Comparison of ENCODE assay signal across 19 mouse cellular contexts in the genomic region with DNA sequence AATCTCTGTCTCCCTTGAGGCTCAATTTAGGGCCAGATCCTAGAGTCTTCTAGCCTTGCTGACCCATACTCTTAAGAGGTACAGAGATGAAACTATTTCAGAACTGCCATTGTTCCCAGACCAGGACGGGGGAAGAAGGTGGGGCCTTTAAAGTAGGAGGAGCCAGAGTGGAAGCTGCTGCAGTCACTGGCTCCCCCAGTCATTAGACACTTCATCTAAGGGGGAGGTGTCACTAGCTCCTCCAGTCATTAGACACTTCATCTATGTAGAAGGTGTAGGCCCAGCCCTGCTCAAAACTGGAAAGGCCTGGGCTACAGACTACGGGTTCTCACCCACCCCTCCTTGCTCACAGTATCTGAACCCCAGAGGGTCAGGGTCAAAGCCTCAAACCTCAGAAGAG. TPM values are rescaled to one million over a fixed set of nuclear protein-coding genes. Genes with fewer than 3 reads are reported as not detected.
DNase-seq lines count a peak whose midpoint lies in the region; ATAC-seq and TF ChIP-seq lines count a peak whose summit lies in the region.
"Had no signal": no experiment of that assay in that cellular context is flagged by ENCODE, and none has a peak within 500 bp of the region (broad histone marks: within the 10 kb centered on the region; RNA-seq: fewer than 3 reads in every experiment).

No protein-coding gene starts in this region.

- intact Hi-C loops in left cerebral cortex, postnatal 36 days (cut with DNase I) = loop anchor here (10.0 kb wide), 1 partner anchor 602 kb away; a partner anchor contains a TSS

- no peak for TF ChIP-seq CTCF in E14TG2a.4 (conservative IDR thresholded peaks at IDR 0.05; ENCODE audit: low read length)

- DNase-seq in CD4-positive helper T cell, adult 2 months (ENCODE audit: low read depth, low spot score) = peak; percentile 57
- DNase-seq in left cerebral cortex, postnatal 36 days (ENCODE audit: low spot score in 2 of 2) = no peak
- DNase-seq in hindbrain, embryonic 11.5 days (ENCODE audit: low spot score) = no peak
- no peak for DNase-seq in cerebellum, postnatal 14 days
- DNase-seq: adrenal gland, postnatal 10 days; cerebellum, adult 9-10 months; forebrain, postnatal 0 days; heart, postnatal 4 days; kidney, postnatal 25 days; lung, embryonic 14.5 days; spleen, adult 18-20 months; thymus, postnatal 4 days had no signal

- no peaks in the 10 kb centered on the region for H3K9me3 ChIP-seq in E14TG2a.4 (ENCODE audit: low read length)
- H3K9me3 ChIP-seq in hindbrain, embryonic 11.5 days (ENCODE audit: control insufficient read depth, low read length) = no peaks in the 10 kb centered on the region
- no peaks in the 10 kb centered on the region for H3K9me3 ChIP-seq in forebrain, embryonic 15.5 days
- H3K9me3 ChIP-seq: limb, embryonic 10.5 days; neural tube, embryonic 15.5 days had no signal

- peaks cover 71% of the 10 kb centered on the region for H3K4me1 ChIP-seq in E14TG2a.4 (replicated peaks; ENCODE audit: low read depth, low read length)
- H3K4me1 ChIP-seq in hindbrain, embryonic 11.5 days (replicated peaks; ENCODE audit: control insufficient read depth, insufficient read depth, low read length) = peaks cover 3% of the 10 kb centered on the region; the same call in 1 of the 2 replicates
- H3K4me1 ChIP-seq in forebrain, embryonic 15.5 days = peaks cover 12% of the 10 kb centered on the region

- peak overlapping the region; percentile 87; the same call in 1 of the 2 replicates for H3K4me3 ChIP-seq in E14TG2a.4 (replicated peaks; ENCODE audit: low read length)
- H3K4me3 ChIP-seq in hindbrain, embryonic 11.5 days (ENCODE audit: low read depth, low read length) = no peak overlapping the region
- no peak overlapping the region for H3K4me3 ChIP-seq in forebrain, embryonic 15.5 days
- H3K4me3 ChIP-seq: limb, embryonic 10.5 days; neural tube, embryonic 15.5 days had no signal

- peak; percentile 31 for ATAC-seq in granulocyte monocyte progenitor cell, adult 5-6 weeks (replicated peaks; ENCODE audit: poor library complexity, severe bottlenecking)
- peak; percentile 38 for ATAC-seq in megakaryocyte, adult 5-6 weeks (ENCODE audit: poor library complexity, severe bottlenecking)
- ATAC-seq in hindbrain, embryonic 11.5 days (ENCODE audit: low FRiP score) = no peak
- ATAC-seq in forebrain, embryonic 15.5 days (replicated peaks) = no peak
- ATAC-seq: forebrain, postnatal 0 days had no signal

- no peak overlapping the region for H3K27ac ChIP-seq in hindbrain, embryonic 11.5 days (ENCODE audit: low read depth, low read length)
- no peak overlapping the region for H3K27ac ChIP-seq in forebrain, embryonic 15.5 days (replicated peaks)
- H3K27ac ChIP-seq: limb, embryonic 10.5 days; neural tube, embryonic 15.5 days had no signal

- peaks cover 31% of the 10 kb centered on the region for H3K36me3 ChIP-seq in E14TG2a.4 (ENCODE audit: insufficient read depth, low read length)
- H3K36me3 ChIP-seq in hindbrain, embryonic 11.5 days (ENCODE audit: control insufficient read depth, insufficient read depth, low read length) = no peaks in the 10 kb centered on the region
- no peaks in the 10 kb centered on the region for H3K36me3 ChIP-seq in forebrain, embryonic 15.5 days
- H3K36me3 ChIP-seq: limb, embryonic 10.5 days; neural tube, embryonic 15.5 days had no signal

- WGBS in hindbrain, embryonic 11.5 days = 72% methylated on average over 2 of the region's 2 CpGs
- 83% methylated on average over 2 of the region's 2 CpGs for WGBS in forebrain, embryonic 15.5 days

- H3K9ac ChIP-seq in hindbrain, embryonic 11.5 days (ENCODE audit: low read depth, low read length) = no peak overlapping the region
- H3K9ac ChIP-seq in forebrain, embryonic 15.5 days (replicated peaks) = no peak overlapping the region
- H3K9ac ChIP-seq: forebrain, postnatal 0 days; lung, embryonic 14.5 days; neural tube, embryonic 15.5 days had no signal

- H3K27me3 ChIP-seq in E14TG2a.4 (ENCODE audit: insufficient read depth, low read length) = no peaks in the 10 kb centered on the region
- peaks cover 4% of the 10 kb centered on the region; the same call in 1 of the 2 replicates for H3K27me3 ChIP-seq in hindbrain, embryonic 11.5 days (ENCODE audit: control insufficient read depth, insufficient read depth, low read length)
- no peaks in the 10 kb centered on the region for H3K27me3 ChIP-seq in forebrain, embryonic 15.5 days

- H3K4me2 ChIP-seq in hindbrain, embryonic 11.5 days (replicated peaks; ENCODE audit: low read depth, low read length) = no peak overlapping the region
- H3K4me2 ChIP-seq in forebrain, embryonic 15.5 days (replicated peaks) = no peak overlapping the region
- H3K4me2 ChIP-seq: lung, embryonic 14.5 days; midbrain, embryonic 11.5 days; neural tube, embryonic 15.5 days had no signal

RNA-seq across cellular contexts. Expression of a gene that starts 2.4 kb away (rescaled TPM):
- total RNA-seq in granulocyte monocyte progenitor cell, adult 5-6 weeks (2014; fragmentation: Nextera tagmentation) = 186 and 231 TPM in 2 replicates
- total RNA-seq in granulocyte monocyte progenitor cell, adult 5-6 weeks (2017) = 191 and 207 TPM in 2 replicates
- total RNA-seq in megakaryocyte, adult 5-6 weeks (2015) = 98.6 and 105 TPM in 2 replicates
- 156 and 174 TPM in 2 replicates for total RNA-seq in megakaryocyte, adult 5-6 weeks (2017)
- total RNA-seq in left cerebral cortex, postnatal 36 days (2021) = 1 to 10 TPM; 2.9 to 4.5 TPM
- polyA plus RNA-seq in hindbrain, embryonic 11.5 days (2014; fragmentation: Nextera tagmentation; extraction: Ambion mirVana) = 2.6 and 3.4 TPM in 2 replicates
- polyA plus RNA-seq in forebrain, embryonic 15.5 days (2015; fragmentation: Nextera tagmentation; extraction: Ambion mirVana) = 1.4 and 1.8 TPM in 2 replicates

RNA-seq across cellular contexts. Expression of a gene that starts 8.5 kb away (rescaled TPM):
- total RNA-seq in granulocyte monocyte progenitor cell, adult 5-6 weeks (2014; fragmentation: Nextera tagmentation) = 0.24 and 18.2 TPM in 2 replicates
- 0.09 and 0.36 TPM in 2 replicates for total RNA-seq in granulocyte monocyte progenitor cell, adult 5-6 weeks (2017)
- total RNA-seq in megakaryocyte, adult 5-6 weeks (2015) = 1.7 and 5.3 TPM in 2 replicates
- total RNA-seq in megakaryocyte, adult 5-6 weeks (2017) = 0.40 and 0.45 TPM in 2 replicates
- 10 to 100 TPM in 1 of 2 experiments, 1 to 10 TPM in 1; 4.8 to 11.0 TPM for total RNA-seq in left cerebral cortex, postnatal 36 days (2021)
- 2.8 and 6.5 TPM in 2 replicates for polyA plus RNA-seq in hindbrain, embryonic 11.5 days (2014; fragmentation: Nextera tagmentation; extraction: Ambion mirVana)
- polyA plus RNA-seq in forebrain, embryonic 15.5 days (2015; fragmentation: Nextera tagmentation; extraction: Ambion mirVana) = 9.5 and 11.5 TPM in 2 replicates

RNA-seq across cellular contexts. Expression of a gene that starts 50.9 kb away (rescaled TPM):
- total RNA-seq in granulocyte monocyte progenitor cell, adult 5-6 weeks (2014; fragmentation: Nextera tagmentation) = 12.0 and 32.9 TPM in 2 replicates
- total RNA-seq in granulocyte monocyte progenitor cell, adult 5-6 weeks (2017) = 6.0 and 11.3 TPM in 2 replicates
- total RNA-seq in megakaryocyte, adult 5-6 weeks (2015) = 4.1 and 6.4 TPM in 2 replicates
- total RNA-seq in megakaryocyte, adult 5-6 weeks (2017) = 5.0 and 8.0 TPM in 2 replicates
- total RNA-seq in left cerebral cortex, postnatal 36 days (2021) = 10 to 100 TPM; 13.3 to 18.0 TPM
- 9.7 and 10.8 TPM in 2 replicates for polyA plus RNA-seq in hindbrain, embryonic 11.5 days (2014; fragmentation: Nextera tagmentation; extraction: Ambion mirVana)
- 14.6 and 16.0 TPM in 2 replicates for polyA plus RNA-seq in forebrain, embryonic 15.5 days (2015; fragmentation: Nextera tagmentation; extraction: Ambion mirVana)

RNA-seq across cellular contexts. Expression of a gene that starts 53.1 kb away (rescaled TPM):
- total RNA-seq in granulocyte monocyte progenitor cell, adult 5-6 weeks (2014; fragmentation: Nextera tagmentation) = not detected in 2 replicates
- not detected in 2 replicates for total RNA-seq in granulocyte monocyte progenitor cell, adult 5-6 weeks (2017)
- total RNA-seq in megakaryocyte, adult 5-6 weeks (2015) = not detected in 2 replicates
- total RNA-seq in megakaryocyte, adult 5-6 weeks (2017) = not detected in 2 replicates
- 1 to 10 TPM; 4.6 to 5.0 TPM for total RNA-seq in left cerebral cortex, postnatal 36 days (2021)
- polyA plus RNA-seq in hindbrain, embryonic 11.5 days (2014; fragmentation: Nextera tagmentation; extraction: Ambion mirVana) = 1.6 and 1.9 TPM in 2 replicates
- polyA plus RNA-seq in forebrain, embryonic 15.5 days (2015; fragmentation: Nextera tagmentation; extraction: Ambion mirVana) = 4.1 and 4.5 TPM in 2 replicates

RNA-seq across cellular contexts. Expression of a gene that starts 55.6 kb away (rescaled TPM):
- total RNA-seq in granulocyte monocyte progenitor cell, adult 5-6 weeks (2014; fragmentation: Nextera tagmentation) = 0.39 TPM in 1 of 2 replicates, not detected in the other
- total RNA-seq in granulocyte monocyte progenitor cell, adult 5-6 weeks (2017) = 0.05 and 0.17 TPM in 2 replicates
- total RNA-seq in megakaryocyte, adult 5-6 weeks (2015) = not detected in 2 replicates
- not detected in 2 replicates for total RNA-seq in megakaryocyte, adult 5-6 weeks (2017)
- total RNA-seq in left cerebral cortex, postnatal 36 days (2021) = 100 to 1,000 TPM; 209 to 235 TPM
- 4.9 and 7.7 TPM in 2 replicates for polyA plus RNA-seq in hindbrain, embryonic 11.5 days (2014; fragmentation: Nextera tagmentation; extraction: Ambion mirVana)
- polyA plus RNA-seq in forebrain, embryonic 15.5 days (2015; fragmentation: Nextera tagmentation; extraction: Ambion mirVana) = 19.7 and 23.4 TPM in 2 replicates

Comparison
In these comparisons a context has a peak if more than half of its experiments do, and no peak if none do; other contexts are left out.
1. ATAC-seq: peak in granulocyte monocyte progenitor cell, adult 5-6 weeks (single experiment) and megakaryocyte, adult 5-6 weeks (single experiment); none in hindbrain, embryonic 11.5 days (single experiment) and forebrain, embryonic 15.5 days (single experiment).
2. RNA of a gene that starts 2.4 kb away (total RNA-seq): 186 to 231 TPM in granulocyte monocyte progenitor cell, adult 5-6 weeks and 98.6 to 174 TPM in megakaryocyte, adult 5-6 weeks; 2.9 to 4.5 TPM in left cerebral cortex, postnatal 36 days; every median in the first group is over 10 times any median in the second.